Mouse (Mus musculus) adrenal gland (tissue): ENCODE measurements at regions not wholly inside any gene's neighbourhood (a gene's known extent, or its start where the extent isn't known, plus 50 kb on each side); places are given as distances from the start of the nearest gene placed in this dataset.
"Not testable (repeated sequence)": the region's sequence is repeated elsewhere in the genome, so short reads cannot be mapped to it uniquely, and the experiment has no call there.

Experiments
- intact Hi-C: fragments of 180-260 bp; cut with DNase I; formaldehyde crosslinking; loops from one replicate; pipeline ENCODE4 v1.15.1; 2025

- intact Hi-C loops = loop anchor here (2.0 to 5.0 kb wide), 2 partner anchors 53 to 231 kb away; partner anchors contain the start of gene Elmo1
Measured at GRCm38 (mm10) chr13:20039590-20039989, 50.8 kb upstream of the Elmo1 start.

- intact Hi-C loops = loop anchor here (2.0 to 5.0 kb wide), 2 partner anchors 54 to 232 kb away; partner anchors contain the start of gene Elmo1
Measured at GRCm38 (mm10) chr13:20038463-20038862, 51.9 kb upstream of the Elmo1 start.

GRCm38 (mm10) chr13:20037436-20037835, 53.0 kb upstream of the Elmo1 start:
- intact Hi-C loops = loop anchor here (5.0 kb wide), 1 partner anchor 55 kb away; the partner anchor contains the start of gene Elmo1

- intact Hi-C loops = no loop called here
Measured at GRCm38 (mm10) chr13:20033937-20034735, 56.3 kb upstream of the Elmo1 start.

- intact Hi-C loops = no loop called here
Measured at GRCm38 (mm10) chr13:20031660-20032059, 58.7 kb upstream of the Elmo1 start.

GRCm38 (mm10) chr13:20031082-20031481, 59.3 kb upstream of the Elmo1 start:
- intact Hi-C loops = no loop called here

GRCm38 (mm10) chr13:20026612-20027011, 63.8 kb upstream of the Elmo1 start:
- intact Hi-C loops = no loop called here

GRCm38 (mm10) chr13:20016454-20016853, 73.9 kb upstream of the Elmo1 start:
- intact Hi-C loops = not testable (repeated sequence)

GRCm38 (mm10) chr13:20012621-20013020, 77.8 kb upstream of the Elmo1 start:
- intact Hi-C loops = no loop called here

GRCm38 (mm10) chr13:20009164-20009563, 81.2 kb upstream of the Elmo1 start:
- intact Hi-C loops = no loop called here

- intact Hi-C loops = no loop called here
Measured at GRCm38 (mm10) chr13:20007561-20007960, 82.8 kb upstream of the Elmo1 start.

- intact Hi-C loops = no loop called here
Measured at GRCm38 (mm10) chr13:19997606-19998005, 92.8 kb upstream of the Elmo1 start.

- intact Hi-C loops = no loop called here
Measured at GRCm38 (mm10) chr13:19975621-19976020, 114.8 kb upstream of the Elmo1 start.

GRCm38 (mm10) chr13:19966566-19966965, 123.8 kb upstream of the Elmo1 start:
- intact Hi-C loops = no loop called here

GRCm38 (mm10) chr13:19963031-19963430, 127.4 kb upstream of the Elmo1 start:
- intact Hi-C loops = no loop called here

- intact Hi-C loops = no loop called here
Measured at GRCm38 (mm10) chr13:19928761-19929160, 104.7 kb upstream of the Gpr141 start.

- intact Hi-C loops = no loop called here
Measured at GRCm38 (mm10) chr13:19927807-19928206, 103.8 kb upstream of the Gpr141 start.

GRCm38 (mm10) chr13:19921084-19921827, 97.2 kb upstream of the Gpr141 start:
- intact Hi-C loops = no loop called here

GRCm38 (mm10) chr13:19911860-19912584, 88.0 kb upstream of the Gpr141 start:
- intact Hi-C loops = no loop called here

GRCm38 (mm10) chr13:19902786-19903185, 78.7 kb upstream of the Gpr141 start:
- intact Hi-C loops = no loop called here

GRCm38 (mm10) chr13:19897191-19897590, 73.1 kb upstream of the Gpr141 start:
- intact Hi-C loops = no loop called here
